Mouse (Mus musculus): Measurements from ENCODE around the gene Camta1. TPM values are rescaled to one million over a fixed set of nuclear protein-coding genes. Genes with fewer than 3 reads are reported as not detected.
"Not testable (repeated sequence)": the region's sequence is repeated elsewhere in the genome, so short reads cannot be mapped to it uniquely, and the experiment has no call there.

Gene Camta1
- polyA plus RNA-seq, 1 experiment, result 10.3 TPM

GRCm38 (mm10) chr4:150896896-150897624 is 964.6 kb downstream of the Camta1 start:
- no peak for DNase-seq (ENCODE audit: low read depth)

DNA sequence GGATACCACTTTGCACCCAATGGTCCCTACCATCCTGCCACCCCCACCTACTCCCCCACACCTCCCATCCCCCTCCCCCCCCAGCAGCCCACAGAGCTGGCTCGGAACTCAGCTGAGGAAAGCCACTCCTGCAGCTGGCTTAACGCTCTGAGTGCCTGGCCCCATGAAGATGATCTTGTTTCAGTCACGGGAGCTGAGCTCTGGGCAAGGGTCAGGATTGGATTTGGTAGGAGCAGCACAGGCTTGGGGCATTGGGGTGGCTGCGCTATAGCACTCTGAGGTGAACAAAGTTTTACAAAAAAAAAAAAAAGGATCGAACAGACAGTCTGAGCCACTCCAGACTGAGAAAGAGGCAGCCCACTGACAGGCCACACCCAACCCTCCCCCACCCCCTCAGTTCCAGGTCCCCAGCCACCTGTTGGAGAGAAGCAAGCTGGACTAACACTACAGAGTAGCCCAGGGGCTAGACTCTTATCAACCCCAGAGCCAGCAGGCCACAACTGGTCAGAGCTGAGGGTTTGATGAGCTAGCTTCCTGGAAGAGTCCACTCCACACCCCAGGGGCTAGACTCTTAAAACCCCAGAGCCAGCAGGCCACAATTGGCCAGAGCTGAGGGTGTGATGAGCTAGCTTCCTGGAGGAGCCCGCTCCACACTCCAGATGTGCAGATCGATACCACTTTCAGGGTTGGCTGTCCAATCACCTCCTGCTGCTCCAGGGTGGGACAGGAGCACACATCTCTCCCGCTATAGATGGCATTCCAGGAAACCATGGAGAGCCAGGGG is 966.8 kb downstream of the Camta1 start:
- no peak for DNase-seq (ENCODE audit: low read depth)

DNA sequence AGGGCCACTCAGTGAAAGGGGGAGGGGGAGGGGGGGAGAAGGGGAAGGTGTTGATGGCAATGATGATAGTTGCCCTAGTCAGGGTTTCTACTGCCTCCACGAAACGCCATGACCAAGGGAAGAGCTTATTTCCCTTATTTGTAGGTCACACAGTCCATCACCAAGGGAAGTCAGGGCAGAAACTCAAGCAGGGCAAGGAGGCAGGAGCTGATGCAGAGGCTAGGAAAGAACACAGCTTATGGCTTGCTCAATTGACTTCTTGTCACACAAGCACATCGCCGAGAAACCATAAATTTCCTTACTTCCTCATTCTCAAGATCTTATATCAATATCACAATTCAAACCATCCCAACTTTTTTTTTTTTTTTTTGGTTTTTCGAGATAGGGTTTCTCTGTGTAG is 970.4 kb downstream of the Camta1 start:
- DNase-seq (ENCODE audit: low read depth), result no peak

DNA sequence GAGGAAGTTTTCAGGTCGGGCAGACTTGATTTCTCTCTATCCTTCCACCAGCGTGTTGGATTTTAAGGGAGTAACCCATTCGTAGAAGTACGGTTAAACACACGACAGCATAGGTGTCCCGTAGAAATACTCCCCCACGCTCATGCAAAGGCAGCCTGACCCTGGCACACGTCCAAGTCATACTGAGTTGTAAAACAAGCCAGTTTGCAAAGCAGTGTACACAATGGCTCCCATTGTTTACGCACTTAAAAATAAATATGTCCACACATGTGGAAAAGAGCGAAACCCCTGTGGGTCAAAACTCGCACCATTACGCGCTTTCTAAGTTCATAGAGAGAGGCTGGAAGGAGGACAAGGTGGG is 971.7 kb downstream of the Camta1 start:
- no peak for DNase-seq (ENCODE audit: low read depth)

GRCm38 (mm10) chr4:150889273-150889954 is 972.3 kb downstream of the Camta1 start:
- DNase-seq (ENCODE audit: low read depth), result no peak

DNA sequence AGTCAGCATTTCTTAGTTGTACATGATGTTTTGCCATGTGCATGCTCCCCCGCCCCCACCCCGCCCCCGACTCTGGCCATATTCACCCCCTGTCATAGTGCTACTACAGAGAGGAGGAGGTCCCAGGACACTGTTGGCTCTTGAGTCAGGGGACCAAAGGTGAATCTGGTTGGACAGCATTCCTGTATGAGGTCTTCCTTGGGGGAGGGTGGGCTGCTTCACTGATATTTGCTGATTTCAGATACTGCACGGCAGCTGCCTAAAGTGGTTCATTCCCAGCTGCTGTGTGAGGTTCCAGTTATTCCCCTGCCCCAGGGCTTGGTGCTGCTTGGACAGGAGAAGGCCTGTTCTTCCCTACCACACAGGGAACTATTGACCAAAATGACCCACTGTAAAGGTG is 973.2 kb downstream of the Camta1 start:
- no peak for DNase-seq (ENCODE audit: low read depth)

GRCm38 (mm10) chr4:150887903-150888302 is 973.8 kb downstream of the Camta1 start:
- no peak for DNase-seq (ENCODE audit: low read depth)

GRCm38 (mm10) chr4:150882632-150883031 is 979.0 kb downstream of the Camta1 start:
- DNase-seq (ENCODE audit: low read depth), result no peak

DNA sequence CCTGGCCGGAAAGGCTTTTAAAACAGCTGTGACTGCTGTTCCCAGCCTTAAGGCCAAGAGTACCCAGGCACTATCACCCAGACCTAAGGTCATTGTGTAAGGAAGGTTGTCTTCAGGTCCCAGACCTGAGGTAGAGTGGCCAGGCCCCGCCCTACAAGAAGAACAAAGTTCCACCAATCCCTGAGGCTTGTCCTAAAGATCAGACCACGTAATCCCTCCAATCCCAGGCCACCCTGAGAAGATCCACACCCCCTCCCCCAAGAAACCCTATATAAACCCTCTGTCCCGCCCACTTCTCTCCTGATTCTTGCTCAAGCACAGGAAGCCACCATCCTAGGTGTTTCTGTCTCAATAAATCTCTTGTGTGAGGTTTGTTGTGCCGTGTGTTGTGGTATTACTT is 981.3 kb downstream of the Camta1 start:
- no peak for DNase-seq (ENCODE audit: low read depth)

DNA sequence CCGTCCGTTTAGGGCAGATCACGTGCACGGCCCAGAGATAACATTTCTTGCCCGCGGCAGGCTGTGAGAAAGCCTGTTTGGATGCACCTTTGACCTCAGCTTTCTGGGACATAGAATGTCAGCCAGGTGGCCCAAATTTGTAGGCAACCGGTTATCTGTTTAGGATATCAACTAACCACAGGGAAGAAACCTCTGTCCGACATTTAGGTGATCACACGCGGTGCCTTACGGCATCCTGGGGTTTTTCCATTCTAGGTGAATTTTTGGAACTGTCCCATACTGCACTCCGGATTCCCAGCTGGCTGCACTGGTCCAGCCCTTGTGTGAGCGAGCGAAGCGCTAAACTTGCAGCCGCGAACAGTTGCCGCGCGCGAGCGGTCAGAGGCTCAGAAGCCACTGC is 982.0 kb downstream of the Camta1 start:
- no peak for DNase-seq (ENCODE audit: low read depth)

DNA sequence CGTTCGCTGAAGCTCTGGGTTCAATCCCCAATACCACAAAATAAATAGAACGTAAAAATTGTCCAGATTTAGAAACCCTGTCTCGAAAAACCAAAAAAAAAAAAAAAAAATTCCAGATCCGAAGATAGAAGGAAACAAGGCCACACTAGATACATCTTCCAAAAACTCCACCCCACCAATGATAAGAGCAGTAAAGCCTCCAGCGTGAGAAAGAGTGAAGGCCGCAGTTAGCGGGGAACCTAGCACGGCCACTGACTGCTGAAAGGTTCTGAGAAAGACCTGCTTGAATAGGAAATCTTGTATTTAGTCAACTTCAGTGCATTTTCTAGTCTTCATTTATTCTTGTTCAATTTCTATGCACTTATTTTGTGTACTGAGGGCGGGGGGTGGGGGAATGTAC is 986.3 kb downstream of the Camta1 start:
- DNase-seq (ENCODE audit: low read depth), result no peak

GRCm38 (mm10) chr4:150874416-150874815 is 987.3 kb downstream of the Camta1 start:
- DNase-seq (ENCODE audit: low read depth), result not testable (repeated sequence)

DNA sequence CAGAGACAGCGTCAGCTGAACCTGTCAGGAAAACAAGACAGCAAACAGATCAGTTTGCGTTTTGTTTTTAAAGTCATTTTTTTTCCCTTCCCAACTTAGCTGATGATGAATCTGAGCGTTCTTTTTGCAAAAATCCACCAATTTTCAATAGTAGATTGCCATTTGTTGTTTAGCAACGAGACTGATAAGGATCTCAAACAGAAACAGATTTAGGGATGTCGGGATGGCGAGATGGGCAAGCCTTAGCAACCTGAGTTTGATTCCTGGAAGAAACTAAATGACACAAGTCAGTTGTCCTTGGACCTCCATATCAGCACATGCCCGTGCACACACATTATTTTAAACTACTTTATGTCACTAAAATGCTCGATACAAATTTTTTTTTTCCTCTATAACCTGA is 989.0 kb downstream of the Camta1 start:
- DNase-seq (ENCODE audit: low read depth), result no peak

- no peak for DNase-seq (ENCODE audit: low read depth)
Observed at GRCm38 (mm10) chr4:150872139-150872651, 989.5 kb downstream of the Camta1 start.

- DNase-seq (ENCODE audit: low read depth), result peak; percentile 98
Observed at GRCm38 (mm10) chr4:150871392-150872138, 990.1 kb downstream of the Camta1 start.

- DNase-seq (ENCODE audit: low read depth), result no peak
Observed at GRCm38 (mm10) chr4:150870963-150871391, 990.7 kb downstream of the Camta1 start.

DNA sequence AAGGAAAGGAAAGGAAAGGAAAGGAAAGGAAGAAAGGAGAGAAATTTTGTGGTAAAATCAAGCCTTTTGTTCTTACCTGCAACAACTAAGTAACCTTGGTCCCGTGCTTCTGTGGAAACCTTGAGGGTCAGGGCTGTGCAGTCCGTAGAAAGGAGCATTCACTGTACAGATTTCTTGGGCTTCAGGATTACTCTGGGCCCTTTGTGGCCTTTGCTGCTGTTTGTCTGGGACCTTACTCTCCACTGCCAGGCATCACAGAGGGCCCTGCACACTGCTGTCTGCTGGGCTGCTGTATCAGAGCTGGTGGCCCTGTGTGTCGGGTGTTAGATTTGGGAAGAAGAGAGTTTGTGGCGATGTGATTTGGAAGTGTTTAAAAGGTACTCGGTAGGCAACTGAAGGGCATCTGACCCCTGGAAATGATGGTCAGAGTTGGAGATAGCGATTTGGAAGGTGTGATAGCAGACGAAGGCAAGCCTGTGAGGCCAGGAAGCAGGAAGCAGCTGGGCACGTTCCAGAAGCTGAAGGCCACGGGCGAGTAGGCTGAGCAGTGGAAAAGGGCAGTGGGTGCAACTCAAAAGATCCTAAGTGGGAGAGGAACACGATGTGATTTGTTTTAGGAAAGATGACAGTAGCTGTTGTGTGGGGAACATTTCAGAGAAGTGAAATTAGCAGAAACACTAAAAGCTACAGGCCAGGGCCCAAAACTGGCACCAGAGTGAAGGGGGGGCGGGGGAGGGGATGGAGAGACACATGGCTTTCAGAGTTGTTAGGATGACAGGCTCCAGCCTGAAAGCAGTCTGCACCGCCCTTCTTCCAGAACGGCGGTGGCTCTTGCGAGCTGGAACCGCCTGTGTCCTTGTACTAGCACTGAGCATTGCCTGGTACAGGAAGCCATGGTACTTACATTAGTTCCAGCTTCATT is 992.1 kb downstream of the Camta1 start:
- no peak for DNase-seq (ENCODE audit: low read depth)

GRCm38 (mm10) chr4:150868859-150869258 is 992.8 kb downstream of the Camta1 start:
- peak; percentile 88 for DNase-seq (ENCODE audit: low read depth)

DNA sequence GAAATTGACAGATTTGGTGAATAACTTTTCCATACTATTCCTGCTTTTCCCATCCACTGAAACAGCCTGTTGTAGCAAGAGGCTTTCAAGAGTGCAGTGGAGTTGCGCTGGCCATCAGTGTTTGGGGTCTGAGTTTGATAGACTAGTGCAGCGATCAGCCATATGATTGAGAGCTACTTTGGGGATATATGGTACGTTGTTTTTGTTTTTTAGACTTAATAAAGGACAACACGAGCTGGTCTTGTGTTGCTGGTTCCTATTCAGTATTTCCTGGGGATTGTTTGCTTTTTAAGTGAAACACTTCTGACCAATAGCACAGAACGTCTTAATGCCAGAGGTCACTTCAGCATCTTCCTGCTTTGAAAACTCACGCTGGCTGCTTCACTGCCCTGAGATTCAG is 993.5 kb downstream of the Camta1 start:
- DNase-seq (ENCODE audit: low read depth), result no peak
